Mouse (Mus musculus): ENCODE data around the gene Hipk3.

DNA sequence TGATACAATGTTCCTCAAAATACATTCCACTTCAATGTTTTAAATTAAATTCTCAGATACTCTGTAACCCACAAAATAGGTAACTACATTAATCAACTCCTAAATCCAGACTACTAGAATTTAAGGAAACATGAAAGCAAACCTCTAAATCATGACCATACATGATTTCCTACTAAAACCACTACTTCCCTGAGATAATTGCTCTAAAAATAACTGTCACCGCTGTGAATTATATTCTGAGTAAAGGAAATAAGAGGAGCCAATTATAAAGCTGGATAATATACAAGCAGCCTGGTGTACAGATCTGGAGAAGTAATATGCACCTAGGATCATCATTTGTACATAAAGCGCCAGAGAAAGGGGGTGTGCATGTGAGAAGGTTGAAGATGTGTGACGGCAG is 37.1 kb downstream of the Hipk3 start:
- TF ChIP-seq CTCF (IDR thresholded peaks at IDR 0.05; ENCODE audit: low read depth) (no peak), EP300 (IDR thresholded peaks at IDR 0.05; ENCODE audit: low read depth) (no peak)

All from heart, postnatal 0 days (tissue).